Mouse (Mus musculus) layer of hippocampus, adult 18-20 months (tissue): ENCODE measurements at regions not wholly inside any gene's neighbourhood (a gene's known extent, or its start where the extent isn't known, plus 50 kb on each side); places are given as distances from the start of the nearest gene placed in this dataset.

Experiments used
- DNase-seq, 2 experiments: peaks; one replicate each; pipeline ENCODE4 v3.0.0; 2022; ENCODE audit warnings: low spot score in 2 of 2

DNA sequence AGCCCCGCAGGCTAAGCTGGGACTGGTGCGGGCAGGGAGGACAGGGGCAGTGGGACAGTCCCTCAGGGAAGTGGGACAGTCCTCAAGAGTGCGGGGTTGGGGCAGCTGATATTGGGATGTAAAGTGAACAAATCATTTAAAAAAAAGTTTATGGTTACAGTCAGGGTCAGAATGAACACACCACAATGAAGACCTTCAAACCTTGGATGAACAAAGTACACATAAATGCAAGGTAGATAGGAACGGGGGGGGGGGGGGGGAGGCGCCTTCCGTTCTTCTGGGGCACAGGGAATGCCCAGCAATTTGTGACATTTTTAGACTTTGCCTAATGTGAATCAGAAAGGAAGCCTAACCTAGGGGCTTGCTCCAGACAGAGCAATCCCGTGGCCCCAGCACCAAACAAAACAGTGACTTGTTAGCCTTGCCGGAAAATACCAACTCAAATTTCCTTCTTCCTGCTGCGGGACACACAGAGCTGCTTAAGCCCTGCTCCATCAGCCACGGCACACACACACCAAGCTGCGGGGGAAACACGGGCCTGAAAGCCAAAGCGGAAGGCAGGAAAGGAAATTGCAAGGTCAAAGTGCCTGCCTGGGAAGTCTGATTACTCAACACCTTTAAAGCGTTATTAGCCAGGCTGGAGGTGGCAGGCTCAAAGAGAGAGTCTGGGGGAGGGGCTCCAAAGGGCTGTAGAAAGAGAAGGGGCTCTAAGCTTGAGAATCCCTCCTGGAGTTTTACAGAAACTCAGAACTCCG, 309.6 kb upstream of the Jarid2 start:
- no peak for DNase-seq

DNA sequence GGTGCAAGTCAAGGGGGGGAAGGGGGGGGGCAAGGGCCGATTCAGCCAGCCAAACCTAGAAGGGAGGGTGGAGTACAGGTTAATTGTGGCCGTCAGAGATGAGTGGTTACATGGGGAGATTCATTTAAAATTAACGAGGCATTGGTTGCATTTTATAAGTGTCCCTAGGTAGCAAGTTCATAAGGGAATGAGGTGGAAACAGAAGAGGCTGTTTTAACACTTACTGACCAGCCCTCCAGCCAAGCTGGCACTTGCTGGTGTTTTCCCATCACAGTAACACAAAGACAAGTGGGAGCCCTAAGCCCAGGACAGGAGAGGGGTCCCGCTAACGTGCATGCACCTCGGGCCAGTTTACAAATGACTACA, 309.1 kb upstream of the Jarid2 start:
- DNase-seq, result no peak

DNA sequence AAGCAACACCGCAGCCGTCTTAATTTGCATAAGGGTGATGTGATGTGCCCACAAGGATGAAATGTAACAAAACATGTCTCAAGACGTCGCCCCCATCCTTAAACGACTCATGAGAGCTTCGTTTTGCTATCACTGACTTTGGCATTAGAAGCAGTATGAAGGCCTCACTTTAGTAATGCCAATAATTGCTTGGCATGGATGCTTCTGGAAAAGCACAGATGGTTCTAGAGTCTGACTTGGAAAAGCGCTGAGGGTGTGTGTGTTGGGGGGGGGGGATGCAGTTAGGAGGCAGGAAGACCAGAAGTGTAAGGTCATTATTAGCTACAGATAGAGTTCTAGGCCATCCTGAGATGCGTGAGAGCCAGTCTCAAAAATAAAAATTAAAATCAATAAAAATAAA, 308.3 kb upstream of the Jarid2 start:
- no peak for DNase-seq

DNA sequence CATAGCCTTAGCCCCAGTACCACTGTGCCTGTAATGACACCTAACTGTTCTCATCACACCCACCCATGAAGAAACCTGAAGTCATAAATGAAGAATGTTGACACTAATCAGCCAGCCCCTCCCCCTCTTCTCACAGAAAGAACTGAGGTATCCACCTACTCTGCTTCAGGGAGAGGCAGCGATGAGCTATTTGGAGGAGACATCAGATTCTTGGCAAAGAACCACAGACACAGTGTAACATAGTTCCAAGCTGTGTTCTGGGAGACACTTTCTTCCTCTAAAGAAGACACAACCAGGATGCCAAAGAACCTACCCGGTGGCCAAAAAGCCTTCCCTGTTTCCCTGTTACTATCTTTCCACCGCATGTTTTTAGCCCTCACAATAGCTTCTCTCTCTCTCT, 307.8 kb upstream of the Jarid2 start:
- peak; percentile 23 to 70 for DNase-seq

DNA sequence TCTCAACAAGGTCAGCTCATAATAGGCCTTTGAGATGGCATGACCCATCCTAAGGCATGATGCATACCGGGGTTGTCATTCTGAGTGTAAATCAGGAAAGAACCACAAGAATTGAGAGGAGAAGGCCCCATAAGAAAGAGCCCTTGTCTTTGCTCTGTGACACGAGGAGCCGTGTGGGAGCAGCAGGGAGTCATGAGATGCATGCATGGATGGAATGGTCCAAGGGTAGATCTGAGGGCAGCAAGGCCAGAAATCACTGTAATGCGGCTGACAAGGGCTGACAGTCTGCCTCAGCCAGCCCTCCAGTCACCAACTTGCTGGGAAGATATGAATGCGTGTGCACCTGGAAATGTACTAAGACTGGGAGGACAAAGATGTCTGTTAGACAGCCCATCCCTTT, 307.4 kb upstream of the Jarid2 start:
- DNase-seq, result no peak

DNA sequence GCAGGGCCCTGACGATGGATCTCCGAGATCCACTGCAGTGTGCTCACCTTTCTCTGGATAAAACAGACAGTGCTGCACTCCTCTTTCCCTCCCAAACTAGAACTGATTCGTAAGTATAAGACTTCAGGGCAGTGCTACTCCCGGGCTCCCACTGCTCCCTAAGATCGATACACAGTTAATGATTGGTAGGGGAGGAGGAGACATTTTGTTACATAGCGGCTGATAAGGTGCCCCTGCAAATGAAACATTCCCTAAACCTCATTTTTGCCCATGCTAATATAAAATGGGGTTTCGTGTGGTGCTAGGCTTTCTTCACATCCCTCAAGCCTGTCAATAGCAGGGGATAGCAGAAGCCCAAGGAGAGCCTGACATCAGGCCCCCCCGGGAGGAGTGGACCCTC, 298.8 kb upstream of the Jarid2 start:
- no peak for DNase-seq

DNA sequence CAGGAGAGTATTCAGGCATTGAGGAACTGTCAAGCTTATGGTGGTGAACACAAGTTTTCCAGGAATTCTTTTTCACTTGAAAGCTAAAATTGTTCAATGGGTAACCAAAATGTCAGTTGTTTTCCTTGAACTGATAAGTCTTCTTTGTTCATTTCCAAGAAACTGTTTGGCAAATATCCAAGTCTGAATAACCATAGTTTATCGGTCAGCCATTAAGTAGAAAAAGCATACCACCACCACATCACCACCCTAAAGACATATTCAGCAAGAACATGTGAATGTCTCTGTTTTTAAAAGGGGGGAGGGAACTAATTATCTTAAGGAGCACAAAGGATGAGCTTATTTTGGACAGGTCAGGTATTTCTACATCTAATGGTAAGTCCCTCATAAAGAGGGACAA, 291.6 kb upstream of the Jarid2 start:
- no peak for DNase-seq

DNA sequence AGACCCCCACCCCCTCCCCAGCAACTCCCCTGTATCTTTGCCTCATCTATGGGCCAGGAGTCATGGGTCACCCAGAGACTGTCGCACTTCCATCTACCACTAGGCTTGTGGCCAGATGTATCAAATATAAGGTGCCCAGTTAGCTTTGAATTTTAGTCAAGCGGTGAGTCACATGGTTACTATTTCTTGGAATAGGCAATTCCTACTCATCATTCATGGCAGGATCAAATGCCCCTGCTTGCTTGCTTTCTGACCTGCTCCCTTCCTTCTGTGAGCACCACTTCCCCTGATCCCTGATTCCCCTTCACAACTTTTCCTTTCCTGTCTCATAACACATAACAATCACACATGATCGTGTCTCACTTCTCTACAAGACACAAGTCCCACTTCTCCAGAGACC, 288.2 kb upstream of the Jarid2 start:
- DNase-seq, result no peak

DNA sequence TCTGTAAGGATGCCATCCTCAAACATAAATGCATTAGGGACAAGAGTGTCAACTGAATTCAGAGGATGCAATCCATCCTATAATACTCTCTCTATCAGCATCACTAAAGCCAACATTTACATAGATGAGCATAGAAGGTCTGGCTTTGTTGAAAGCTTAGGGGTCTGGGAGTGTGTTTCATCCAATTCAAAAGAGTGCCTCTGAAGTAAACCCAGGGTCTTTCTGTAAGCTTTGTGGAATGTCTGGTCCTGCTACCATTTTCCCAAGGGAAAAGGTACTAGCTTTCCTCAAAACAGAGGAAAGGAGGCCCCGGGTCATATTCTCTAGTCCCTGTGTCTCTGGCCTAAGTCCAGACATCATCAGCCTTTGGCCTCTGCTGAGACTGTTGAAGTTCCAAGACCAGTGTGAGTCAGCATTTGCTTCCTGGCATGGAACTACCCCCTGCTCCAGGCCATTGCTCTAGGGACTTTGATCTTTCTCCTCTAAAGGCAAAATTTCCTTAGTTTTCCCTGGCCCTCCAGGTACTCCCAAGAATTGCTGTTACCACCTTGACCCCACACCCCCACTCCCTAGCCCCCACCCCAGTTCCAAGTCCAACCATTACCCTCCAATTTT, 280.0 kb upstream of the Jarid2 start:
- DNase-seq, result no peak

DNA sequence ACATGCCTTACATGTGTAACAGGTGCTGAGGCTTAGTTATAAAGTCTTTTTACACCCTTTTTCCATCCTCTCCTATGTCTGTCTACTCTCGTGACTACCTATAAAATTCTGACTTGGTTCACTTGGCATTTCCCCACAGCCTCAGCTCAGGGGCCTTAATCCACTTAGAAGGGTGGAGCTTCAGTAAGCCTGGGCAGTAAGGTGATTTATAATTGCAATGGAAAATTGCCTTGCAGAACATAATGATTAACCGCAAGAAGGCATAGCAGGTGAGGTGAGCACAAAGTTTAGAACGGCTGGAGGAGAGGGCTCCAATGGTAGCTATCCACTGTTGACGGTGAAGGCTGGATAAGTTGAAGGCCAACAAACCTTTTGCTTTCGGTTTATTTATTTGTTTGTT, 278.1 kb upstream of the Jarid2 start:
- DNase-seq, result no peak

DNA sequence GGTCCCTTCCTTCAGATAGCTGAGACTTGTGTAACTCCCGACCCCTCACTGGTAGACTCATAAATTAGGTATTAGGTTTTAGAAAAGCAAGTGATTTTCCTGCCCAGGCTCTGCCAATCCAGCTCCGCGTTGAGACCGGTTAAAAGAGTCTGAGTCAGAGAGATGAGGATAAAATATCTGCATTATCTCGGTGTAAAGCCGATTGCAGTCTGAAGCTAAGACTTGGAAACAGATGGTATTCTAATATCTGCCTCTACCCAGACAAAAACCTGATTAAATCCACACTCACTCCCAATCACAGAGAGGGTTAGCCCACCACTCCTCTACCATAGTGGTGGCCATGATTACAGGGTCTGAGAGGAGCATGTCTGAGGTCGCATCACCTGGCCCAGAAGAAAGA, 276.1 kb upstream of the Jarid2 start:
- peak in 1 of 2 experiments; percentile 7 for DNase-seq

DNA sequence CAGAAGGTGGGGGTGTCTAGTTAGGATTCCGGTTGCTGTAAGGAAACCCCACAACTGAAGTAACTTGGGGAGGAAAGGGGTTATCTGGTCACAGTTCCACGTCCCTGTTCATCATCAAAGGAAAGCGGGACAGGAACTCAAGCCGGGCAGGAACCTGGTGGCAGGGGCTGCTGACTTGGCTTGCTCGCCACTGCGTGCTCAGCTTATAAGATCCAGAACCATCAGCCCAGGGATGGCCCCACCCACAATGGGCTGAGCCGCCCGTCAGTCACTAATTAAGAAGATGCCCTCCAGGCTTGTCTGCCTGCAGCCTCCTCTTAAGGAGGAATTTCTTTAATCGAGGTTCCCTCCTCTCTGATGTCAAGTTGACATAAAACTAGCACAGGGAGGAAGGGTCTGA, 275.1 kb upstream of the Jarid2 start:
- DNase-seq, result no peak

DNA sequence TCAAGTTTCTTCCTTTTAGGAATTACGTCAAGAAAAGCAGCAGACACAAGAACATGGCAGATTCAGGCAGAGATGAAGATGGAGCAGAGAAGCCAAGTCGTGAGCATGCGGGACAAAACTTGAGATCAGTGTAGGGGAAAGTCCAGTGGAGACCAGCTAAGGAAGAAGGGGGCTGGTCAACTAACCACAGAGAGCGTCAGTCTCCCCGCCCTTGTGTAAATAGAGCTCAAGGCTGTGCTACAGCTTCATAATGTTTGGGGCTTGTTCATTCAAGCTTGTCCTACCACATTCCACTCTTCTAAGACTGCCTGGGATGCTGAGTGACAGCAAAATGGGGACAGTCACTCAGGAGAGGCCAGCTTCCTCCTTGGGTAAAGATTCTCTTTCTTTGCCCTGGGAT, 274.1 kb upstream of the Jarid2 start:
- no peak for DNase-seq

DNA sequence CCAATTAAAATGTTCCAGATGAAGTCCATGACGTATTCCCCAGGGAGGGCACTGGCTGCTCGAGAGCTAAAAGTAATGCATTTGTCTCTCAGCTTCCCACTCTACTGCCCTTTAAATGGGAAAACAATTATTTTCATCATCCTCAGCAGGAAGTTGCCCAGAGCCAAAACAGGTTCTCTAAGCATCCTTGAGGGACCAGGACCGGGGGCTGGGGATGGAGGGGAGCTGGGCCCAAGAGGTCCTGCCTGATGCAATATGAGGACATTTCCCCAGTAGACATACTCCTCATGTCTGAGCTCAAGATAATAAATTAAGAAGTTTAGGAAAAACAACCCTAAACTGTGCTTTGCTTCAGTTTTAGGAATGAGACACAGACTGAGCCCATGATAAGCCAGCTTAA, 270.5 kb upstream of the Jarid2 start:
- DNase-seq, result no peak

DNA sequence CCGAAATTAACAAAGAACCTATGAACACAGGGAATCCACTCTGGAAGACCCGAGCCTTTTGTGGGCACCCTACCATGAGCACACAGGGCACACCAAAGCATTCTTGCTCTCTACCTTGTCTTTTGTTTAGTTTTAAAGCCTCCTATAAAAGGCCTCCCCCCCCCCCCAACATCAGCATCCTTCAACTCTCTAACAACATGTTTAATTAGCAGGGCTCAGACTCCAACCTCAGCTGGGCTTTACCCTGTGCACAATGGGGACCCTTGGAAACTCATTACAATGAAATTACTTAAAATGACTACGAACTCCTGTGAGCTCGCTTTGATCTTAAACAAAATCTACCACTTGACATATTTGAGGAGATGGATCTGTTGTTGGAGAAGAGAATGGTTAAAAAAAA, 270.1 kb upstream of the Jarid2 start:
- no peak for DNase-seq

DNA sequence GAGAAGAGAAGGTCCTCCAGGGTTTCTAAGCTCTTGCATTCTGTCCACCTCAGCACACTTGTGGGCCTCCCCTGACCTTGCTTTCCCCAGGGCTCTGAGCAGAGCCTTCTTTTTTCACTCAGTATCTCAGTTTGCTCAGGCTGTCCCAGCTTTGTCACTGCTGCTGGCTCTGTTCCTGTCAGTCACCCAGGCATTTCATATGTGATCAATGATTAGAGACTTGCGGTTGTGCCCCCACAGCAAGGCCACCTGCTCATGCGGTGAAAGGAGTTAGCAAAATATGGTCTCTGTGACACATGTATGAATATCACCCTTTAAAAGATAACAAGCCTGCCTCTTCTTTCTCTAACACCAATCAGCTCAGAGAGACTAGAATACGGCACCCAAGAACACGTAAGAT, 265.6 kb upstream of the Jarid2 start:
- no peak for DNase-seq

DNA sequence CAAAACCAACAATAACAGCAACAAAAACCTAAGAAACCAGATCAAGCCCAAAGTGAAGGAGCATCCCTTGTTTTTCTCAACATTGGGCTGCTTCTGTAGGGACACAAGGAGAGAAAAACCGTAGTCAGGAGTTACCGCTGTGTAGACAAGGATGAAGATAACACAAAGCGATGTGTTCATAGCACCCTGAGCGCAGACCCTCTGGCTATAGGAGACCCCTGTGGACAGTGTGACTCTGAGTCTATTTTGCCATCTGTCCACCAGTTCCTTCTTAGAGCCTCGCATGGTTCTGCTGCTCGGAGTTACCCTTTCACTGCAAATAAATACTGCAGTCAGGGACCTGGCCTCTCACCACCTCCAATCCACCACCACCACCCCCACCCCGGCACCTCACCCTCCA, 263.7 kb upstream of the Jarid2 start:
- DNase-seq, result no peak

DNA sequence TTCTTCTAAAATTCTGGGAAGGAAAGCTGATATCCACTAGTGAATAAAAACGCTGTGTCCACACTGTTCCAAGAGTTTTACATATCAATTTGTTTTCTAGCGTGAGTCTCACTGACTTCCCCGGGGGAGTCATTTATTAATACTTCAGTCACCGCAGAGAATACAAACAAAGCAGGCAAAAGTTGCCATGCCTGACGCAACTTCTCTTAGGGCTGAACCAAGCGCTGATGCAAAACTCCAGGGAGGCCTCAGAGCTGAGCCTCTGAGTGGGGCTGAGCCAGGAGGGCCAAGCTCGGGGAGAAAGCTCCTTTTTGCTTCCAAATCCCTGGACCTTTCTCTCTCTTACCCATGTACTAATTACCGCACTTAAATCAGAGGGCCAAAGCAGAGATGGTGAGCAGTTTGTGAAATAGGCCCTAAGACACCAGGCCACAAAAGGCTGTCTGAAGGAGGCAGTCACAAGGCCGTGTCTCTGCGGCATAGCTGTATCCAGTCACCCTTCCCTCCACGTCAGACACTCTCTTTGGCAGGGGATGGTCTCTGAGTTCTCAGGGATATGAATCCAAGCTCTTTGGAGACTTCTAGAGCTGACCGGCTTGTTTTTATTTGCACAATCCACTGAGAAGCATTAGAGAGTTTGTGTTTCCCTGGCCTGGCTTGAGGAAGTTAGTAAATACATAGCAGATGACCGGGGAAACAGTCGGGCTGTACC, 260.2 kb upstream of the Jarid2 start:
- no peak for DNase-seq

DNA sequence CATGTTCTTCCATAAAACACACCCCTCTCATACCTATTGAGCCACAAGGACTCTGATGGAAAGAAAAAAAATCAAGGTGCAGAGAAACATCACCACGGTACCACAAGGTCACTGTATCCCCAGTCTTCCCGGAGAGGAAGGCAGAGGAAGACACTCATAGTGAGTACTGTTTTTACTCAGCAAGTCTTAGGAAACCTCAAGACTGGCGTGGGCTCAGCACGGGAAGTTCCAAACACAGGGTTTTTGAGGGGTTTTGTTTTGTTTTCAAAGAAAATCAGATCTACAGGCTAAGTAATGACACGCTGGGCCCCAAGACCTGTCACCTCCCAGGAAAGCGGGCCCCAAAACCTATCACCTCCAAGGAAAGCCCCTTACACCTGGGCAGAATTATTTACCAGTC, 259.6 kb upstream of the Jarid2 start:
- DNase-seq, result no peak

DNA sequence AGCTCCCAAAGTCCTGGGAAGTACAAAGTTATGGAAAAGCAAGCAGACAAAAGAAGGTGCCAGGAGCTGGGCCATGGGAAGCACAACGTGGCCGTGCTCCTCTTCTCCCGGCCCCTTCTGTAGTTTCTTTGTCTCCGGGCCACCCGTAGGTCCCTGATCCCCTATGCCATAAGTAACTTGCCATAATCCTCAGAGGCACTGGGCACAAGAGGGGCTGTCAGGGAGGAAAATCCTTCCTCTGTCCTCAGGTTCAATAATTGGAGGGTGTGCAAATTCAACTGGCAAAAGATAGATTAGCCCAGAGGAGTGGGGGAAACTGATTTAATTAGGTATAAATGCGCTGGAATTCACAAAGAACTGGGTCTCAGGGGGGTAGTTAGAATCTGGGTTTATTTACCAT, 256.1 kb upstream of the Jarid2 start:
- DNase-seq, result no peak

DNA sequence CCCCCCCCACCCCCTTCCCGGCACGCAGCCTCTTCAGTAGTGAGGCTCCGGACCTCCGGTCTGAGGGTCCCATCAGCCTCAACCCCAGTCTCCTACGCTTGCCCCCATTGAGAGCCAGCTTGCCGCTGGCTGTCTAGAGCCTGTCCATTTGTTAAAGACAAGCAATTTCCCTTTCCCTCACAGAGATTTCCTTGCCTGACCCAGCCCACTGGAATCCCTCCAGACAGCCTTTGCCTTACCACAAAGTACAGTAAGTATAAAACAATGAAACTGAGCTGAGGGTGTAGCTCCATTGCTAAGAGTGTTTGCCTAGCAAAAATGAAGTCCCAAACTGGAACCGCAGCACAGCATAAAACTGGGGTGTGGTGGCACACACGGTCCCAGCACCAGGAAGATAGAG, 252.4 kb upstream of the Jarid2 start:
- no peak for DNase-seq

DNA sequence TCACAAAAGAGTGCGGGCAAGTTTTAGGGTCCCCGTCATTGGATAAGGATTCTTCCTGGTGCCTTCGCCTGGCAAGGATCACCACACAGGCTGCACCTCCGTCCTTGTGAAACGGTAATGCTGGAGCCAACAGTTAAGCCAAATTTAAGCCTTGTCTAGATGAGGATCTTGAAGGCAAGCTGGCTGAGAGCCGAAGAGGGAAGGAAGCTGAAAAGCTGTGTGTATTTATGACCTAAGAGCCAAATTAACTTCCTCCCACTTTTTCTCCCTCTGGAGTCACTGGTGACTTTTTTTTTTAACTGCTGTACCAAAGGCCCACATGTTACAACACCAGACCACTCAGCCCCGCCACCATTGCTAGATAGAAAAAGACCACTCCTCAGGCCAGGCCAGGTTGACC, 249.1 kb upstream of the Jarid2 start:
- DNase-seq, result no peak

DNA sequence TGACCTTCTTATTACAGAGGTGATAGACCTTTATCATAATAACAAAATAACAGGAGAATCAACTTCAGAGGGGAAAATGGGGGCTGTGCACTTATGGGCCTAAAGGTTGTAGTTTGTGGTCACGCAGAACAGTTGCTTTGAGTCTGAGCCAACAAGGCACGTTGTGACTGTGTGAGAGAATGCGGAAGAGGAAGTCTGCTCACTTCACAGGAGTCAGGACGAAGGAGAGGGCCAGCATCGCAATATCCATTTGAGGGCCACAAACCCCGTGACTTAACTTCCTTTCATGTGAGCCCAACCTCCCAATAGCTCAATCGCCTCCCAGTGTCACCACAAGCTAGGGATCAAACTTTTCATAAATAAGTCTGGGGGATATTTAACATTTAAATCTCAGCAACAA, 246.6 kb upstream of the Jarid2 start:
- no peak for DNase-seq
